Mouse (Mus musculus) small intestine, adult 2 months (tissue): ENCODE results near the gene Oca2. TPM values are rescaled to one million over a fixed set of nuclear protein-coding genes. Genes with fewer than 3 reads are reported as not detected.

Experiments
- H3K27ac ChIP-seq: fragments of 200-500 bp; 2 replicates; pipeline ENCODE4 v1.5.1; 2012; ENCODE audit warnings: low read depth, low read length, control low read depth, inconsistent platforms; ENCODE audit not compliant: insufficient read depth
- H3K27me3 ChIP-seq: fragments of 200-500 bp; 2 replicates; pipeline ENCODE4 v1.6.1; 2012; ENCODE audit warnings: mild to moderate bottlenecking, moderate library complexity, low read length, inconsistent platforms; ENCODE audit not compliant: control insufficient read depth, insufficient read depth
- H3K36me3 ChIP-seq: fragments of 200-500 bp; 2 replicates; pipeline ENCODE4 v1.6.1; 2012; ENCODE audit warnings: mild to moderate bottlenecking, low read length, control low read depth, inconsistent platforms; ENCODE audit not compliant: control insufficient read depth, insufficient read depth
- H3K4me1 ChIP-seq: fragments of 200-500 bp; 2 replicates; pipeline ENCODE4 v1.6.1; 2012; ENCODE audit warnings: low read length, inconsistent platforms, mixed read lengths; ENCODE audit not compliant: control insufficient read depth, insufficient read depth, insufficient read length
- H3K4me3 ChIP-seq: fragments of 200-500 bp; 2 replicates; pipeline ENCODE4 v1.5.1; 2012; ENCODE audit warnings: low read depth, mild to moderate bottlenecking, control low read depth, inconsistent platforms, low read length, moderate library complexity
- CTCF ChIP-seq: fragments of 200-500 bp; IDR thresholded peaks from 2 replicates; pipeline ENCODE4 v1.5.1; 2012; ENCODE audit warnings: low read depth, mild to moderate bottlenecking, control low read depth, inconsistent platforms, low read length, moderate library complexity, mixed read lengths; ENCODE audit not compliant: insufficient replicate concordance, insufficient read length; ENCODE audit errors: extremely low read depth
- POLR2A ChIP-seq: fragments of 200-500 bp; IDR thresholded peaks from 2 replicates; pipeline ENCODE4 v1.6.1; 2012; ENCODE audit warnings: low read depth, mild to moderate bottlenecking, control low read depth, inconsistent platforms, low read length, moderate library complexity
- whole genome bisulfite sequencing: fragments of 180-500 bp; shearing (Covaris S2); methylation state at CpG from one replicate; pipeline ENCODE4 v1.1.7; 2018; 5-methylcytosine and 5-hydroxymethylcytosine counted together
- polyA plus RNA-seq: library from polyadenylated mRNA; depleted of rRNA; stranded (reverse); fragments of >200 nt; gene quantifications from 2 replicates; pipeline ENCODE4 v1.2.3, GENCODE M21; 2012

Gene Oca2
- polyA plus RNA-seq, 1 experiment: not detected

GRCm38 (mm10) chr7:56304408-56304807 is 64.8 kb downstream of the Oca2 start:
- H3K4me1 ChIP-seq: no peaks in the 10 kb centered on the region
- no peaks in the 10 kb centered on the region for H3K27me3 ChIP-seq
- H3K27ac ChIP-seq: no peak overlapping the region
- 18% methylated on average over 1 of the region's 1 CpGs for WGBS
- H3K4me3 ChIP-seq: no peak overlapping the region
- TF ChIP-seq POLR2A (no peak), CTCF (no peak)
- no peaks in the 10 kb centered on the region for H3K36me3 ChIP-seq

GRCm38 (mm10) chr7:56314358-56314757 is 74.8 kb downstream of the Oca2 start:
- no peaks in the 10 kb centered on the region for H3K36me3 ChIP-seq
- 85% methylated on average over 5 of the region's 5 CpGs for WGBS
- no peaks in the 10 kb centered on the region for H3K4me1 ChIP-seq
- no peaks in the 10 kb centered on the region for H3K27me3 ChIP-seq
- H3K4me3 ChIP-seq: no peak overlapping the region
- no peak overlapping the region for H3K27ac ChIP-seq
- TF ChIP-seq CTCF: no peak
- no peak for TF ChIP-seq POLR2A

DNA sequence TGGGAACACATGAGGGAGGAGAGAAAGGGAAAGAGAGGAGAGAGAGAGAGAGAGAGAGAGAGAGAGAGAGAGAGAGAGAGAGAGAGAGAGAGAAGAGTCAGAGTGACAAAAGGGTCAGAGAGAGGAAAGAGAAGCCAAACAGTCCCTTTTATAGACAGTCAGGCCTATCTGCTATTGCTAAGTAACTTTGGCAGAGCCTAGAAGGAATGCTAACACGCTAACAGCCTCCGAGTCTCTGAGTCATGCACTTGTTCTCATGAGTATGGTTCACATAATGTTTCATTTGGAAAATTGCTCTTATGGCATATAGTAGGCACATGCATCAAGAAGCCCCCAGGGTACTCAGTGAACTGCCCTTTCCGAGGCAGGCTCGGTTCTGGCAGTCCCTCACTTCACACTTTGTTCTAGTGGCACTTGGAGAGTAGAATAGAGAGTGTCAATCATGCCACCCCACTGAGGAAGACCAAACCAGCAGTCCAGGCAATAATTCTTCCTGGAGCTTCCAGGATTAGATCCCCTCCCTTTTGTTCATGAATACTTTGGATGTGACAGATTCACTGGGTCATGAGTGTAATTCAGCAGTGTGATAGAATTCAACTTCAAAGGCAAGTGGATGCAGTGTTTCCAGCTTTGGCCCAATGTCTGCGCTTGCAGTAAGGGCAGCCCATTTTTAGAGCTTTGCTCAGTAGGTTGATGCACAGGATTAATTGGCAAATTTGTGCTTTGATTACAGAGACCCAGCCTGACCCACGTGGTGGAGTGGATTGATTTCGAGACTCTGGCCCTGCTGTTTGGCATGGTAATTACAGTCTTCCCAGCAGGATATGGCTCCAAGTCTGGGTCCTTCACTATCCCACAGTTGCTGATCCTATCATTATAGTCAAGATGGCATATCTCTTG is 76.3 kb downstream of the Oca2 start:
- Histone ChIP-seq H3K36me3 (no peaks in the 10 kb centered on the region), H3K4me3 (no peak overlapping the region), H3K4me1 (no peaks in the 10 kb centered on the region), H3K27me3 (no peaks in the 10 kb centered on the region), H3K27ac (no peak overlapping the region)
- WGBS: 60% methylated on average over 7 of the region's 7 CpGs
- TF ChIP-seq CTCF (no peak), POLR2A (no peak)

DNA sequence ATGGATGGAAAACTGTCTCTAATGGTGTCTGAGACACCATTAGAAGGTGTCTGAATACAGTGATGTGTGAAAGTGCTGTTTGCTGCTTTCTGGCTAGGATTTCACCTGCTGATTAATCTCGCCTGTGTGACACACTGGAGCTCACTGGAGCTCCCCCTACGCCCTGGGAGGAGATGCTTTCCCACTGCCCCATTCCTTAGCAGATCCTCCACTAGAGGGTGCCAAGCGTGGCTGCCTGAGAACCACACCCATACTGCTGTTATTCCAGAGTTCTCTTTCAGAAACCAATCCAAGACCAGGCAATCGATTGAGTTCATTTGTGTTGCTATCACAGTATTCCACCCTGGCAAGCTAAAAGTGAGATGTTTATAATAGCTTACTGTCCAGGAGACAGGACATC is 88.2 kb downstream of the Oca2 start:
- H3K27ac ChIP-seq: no peak overlapping the region
- WGBS: 35% methylated on average over 4 of the region's 4 CpGs
- H3K4me3 ChIP-seq: no peak overlapping the region
- TF ChIP-seq POLR2A (no peak), CTCF (no peak)
- H3K4me1 ChIP-seq: no peaks in the 10 kb centered on the region
- H3K36me3 ChIP-seq: no peaks in the 10 kb centered on the region
- no peaks in the 10 kb centered on the region for H3K27me3 ChIP-seq

DNA sequence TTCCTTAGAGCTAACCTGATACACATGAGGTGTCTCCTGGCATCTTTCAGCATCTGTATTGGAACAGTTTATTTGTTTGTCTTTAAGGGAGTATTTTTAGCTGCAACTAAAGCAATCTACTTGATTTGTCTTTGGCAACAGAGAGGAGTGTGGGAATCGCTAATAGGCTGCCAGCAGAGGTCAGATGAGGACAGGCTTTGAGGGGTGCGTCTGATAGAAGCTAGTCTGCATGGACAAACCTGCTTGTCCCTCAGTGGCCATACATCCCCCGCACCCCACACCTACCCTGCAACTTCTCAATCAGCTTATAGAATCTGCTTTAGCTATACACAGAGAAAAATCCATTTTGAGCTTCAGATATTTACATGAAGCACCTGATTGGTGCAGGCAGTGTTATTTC is 109.0 kb downstream of the Oca2 start:
- no peak overlapping the region for H3K27ac ChIP-seq
- no peaks in the 10 kb centered on the region for H3K4me1 ChIP-seq
- TF ChIP-seq CTCF (no peak), POLR2A (no peak)
- no peak overlapping the region for H3K4me3 ChIP-seq
- no peaks in the 10 kb centered on the region for H3K36me3 ChIP-seq
- no peaks in the 10 kb centered on the region for H3K27me3 ChIP-seq
- 40% methylated on average over 3 of the region's 3 CpGs for WGBS

- Histone ChIP-seq H3K36me3 (no peaks in the 10 kb centered on the region), H3K27me3 (no peaks in the 10 kb centered on the region), H3K4me3 (no peak overlapping the region), H3K4me1 (no peaks in the 10 kb centered on the region), H3K27ac (no peak overlapping the region)
- WGBS: 75% methylated on average over 4 of the region's 4 CpGs
- no peak for TF ChIP-seq POLR2A
- no peak for TF ChIP-seq CTCF
Measured at GRCm38 (mm10) chr7:56356658-56357342, 117.2 kb downstream of the Oca2 start.

GRCm38 (mm10) chr7:56381750-56382421 is 142.3 kb downstream of the Oca2 start:
- TF ChIP-seq CTCF (no peak), POLR2A (no peak)
- no peaks in the 10 kb centered on the region for H3K36me3 ChIP-seq
- no peaks in the 10 kb centered on the region for H3K27me3 ChIP-seq
- no peak overlapping the region for H3K27ac ChIP-seq
- H3K4me1 ChIP-seq: no peaks in the 10 kb centered on the region
- 44% methylated on average over 4 of the region's 4 CpGs for WGBS
- no peak overlapping the region for H3K4me3 ChIP-seq
